Mouse (Mus musculus): Measurements from ENCODE around the gene Zfhx3.

DNA sequence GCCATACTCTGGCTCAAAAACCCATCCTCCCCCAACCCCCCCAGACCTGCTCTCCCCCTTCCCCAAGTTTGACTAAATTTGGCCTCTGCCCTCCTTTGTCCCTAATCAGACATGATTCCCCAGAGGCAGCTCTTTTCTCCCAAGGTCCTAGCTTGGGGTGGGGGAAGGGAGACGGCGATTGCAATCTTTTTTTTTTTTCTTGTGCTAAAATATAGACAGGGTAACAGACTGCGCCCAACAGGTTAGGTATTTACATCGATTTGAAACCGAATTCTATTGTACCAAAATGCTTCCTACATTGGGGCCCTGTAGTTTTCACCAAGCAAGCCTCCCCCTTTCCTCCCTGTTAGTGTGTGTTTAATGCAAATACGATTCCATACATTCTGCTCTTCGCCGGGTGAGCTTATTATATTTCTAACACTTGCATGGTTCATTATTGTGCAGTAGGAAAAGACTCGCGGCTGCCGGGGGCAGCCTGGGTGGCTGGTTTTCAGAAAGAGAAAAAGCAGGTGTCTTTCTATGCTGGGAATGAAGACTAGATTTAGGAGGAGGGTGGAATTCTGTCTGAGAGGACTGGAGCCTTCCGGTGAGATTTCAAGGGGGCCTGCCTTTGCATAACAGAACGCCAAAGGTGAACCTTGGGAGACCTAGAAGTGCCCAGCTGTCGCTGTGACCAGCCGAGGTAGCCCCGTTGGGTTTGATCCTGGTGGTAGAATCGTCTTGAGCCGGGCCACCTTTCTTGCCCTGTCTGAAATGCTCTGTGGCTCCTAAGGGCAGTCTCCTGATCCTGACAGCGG is 771.1 kb downstream of the Zfhx3 start:
- TF ChIP-seq CTCF (IDR thresholded peaks at IDR 0.05; ENCODE audit: control insufficient read depth, insufficient read depth, low read length) (no peak), POLR2A (IDR thresholded peaks at IDR 0.05; ENCODE audit: borderline replicate concordance, control insufficient read depth, low read depth, low read length) (no peak)
